Mouse (Mus musculus) olfactory bulb, adult 2 months (tissue): ENCODE results near the gene Six5.

Experiments
- CTCF ChIP-seq: fragments of 200-500 bp; IDR thresholded peaks from 2 replicates; pipeline ENCODE4 v1.5.1; 2012; ENCODE audit warnings: low read depth, mild to moderate bottlenecking, low read length, moderate library complexity; ENCODE audit not compliant: insufficient read depth
- POLR2A ChIP-seq: fragments of 200-500 bp; IDR thresholded peaks from 2 replicates; pipeline ENCODE4 v1.6.1; 2012; ENCODE audit warnings: mild to moderate bottlenecking, low read depth, low read length, moderate library complexity; ENCODE audit not compliant: insufficient read depth

- TF ChIP-seq CTCF (no peak), POLR2A (no peak)
Measured at GRCm38 (mm10) chr7:19050172-19050571, 44.2 kb upstream of the Six5 start.
